Comparison of ENCODE assay signal across 8 mouse cellular contexts in the genomic region with DNA sequence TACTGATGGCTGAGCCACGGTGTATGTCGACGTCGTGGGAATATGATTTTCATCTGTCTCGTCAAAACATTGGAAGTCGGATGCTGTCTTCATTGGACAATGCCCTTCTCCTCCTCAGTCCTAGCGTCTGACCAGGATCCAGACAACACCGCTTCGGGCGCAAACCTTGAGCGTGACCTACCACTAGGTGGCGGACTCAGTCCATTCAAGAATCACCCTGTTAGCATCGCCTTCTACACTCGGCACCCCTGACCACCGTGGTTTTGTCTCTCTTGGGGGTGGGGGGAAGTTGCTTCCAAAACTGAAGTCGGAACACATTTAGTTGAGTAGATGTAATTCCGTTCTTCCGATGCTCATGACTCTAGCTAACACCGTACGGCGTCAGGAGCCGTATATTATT. TPM values are rescaled to one million over a fixed set of nuclear protein-coding genes. Genes with fewer than 3 reads are reported as not detected.
A peak's percentile ranks its signal among the peaks of the same experiment; 100 is the strongest.
DNase-seq lines count a peak whose midpoint lies in the region; ATAC-seq and TF ChIP-seq lines count a peak whose summit lies in the region.

No protein-coding gene starts in this region.

- TF ChIP-seq CTCF in liver, embryonic 14.5 days (IDR thresholded peaks at IDR 0.05; ENCODE audit: low read depth) = peak; percentile 94

- H3K4me3 ChIP-seq in forebrain, embryonic 14.5 days (ENCODE audit: low read depth, low read length) = peak overlapping the region; percentile 72
- peak overlapping the region; percentile 27 to 47 for H3K4me3 ChIP-seq in liver, embryonic 14.5 days (ENCODE audit: insufficient read depth in 1 of 2, low read depth in 2 of 2, low read length in 2 of 2)

- intact Hi-C loops in heart, postnatal 10 days (cut with DNase I) = loop anchor here (1.0 to 10.0 kb wide), 5 partner anchors 641 to 1365 kb away; no protein-coding TSS in a partner anchor

- no peaks in the 10 kb centered on the region for H3K36me3 ChIP-seq in forebrain, embryonic 14.5 days (ENCODE audit: control insufficient read depth, insufficient read depth, low read length)
- H3K36me3 ChIP-seq in liver, embryonic 14.5 days (replicated peaks; ENCODE audit: control insufficient read depth, insufficient read depth, low read depth) = no peaks in the 10 kb centered on the region
- peaks cover 2% of the 10 kb centered on the region; the same call in 1 of the 2 replicates for H3K36me3 ChIP-seq in splenic B cell, adult 2 months (ENCODE audit: control insufficient read depth, insufficient read depth, low read length, poor library complexity, severe bottlenecking)

- H3K9me3 ChIP-seq in forebrain, embryonic 14.5 days (replicated peaks; ENCODE audit: control insufficient read depth, low read length) = no peaks in the 10 kb centered on the region
- no peaks in the 10 kb centered on the region for H3K9me3 ChIP-seq in liver, embryonic 14.5 days (ENCODE audit: control insufficient read depth, low read length)

- H3K9ac ChIP-seq in forebrain, embryonic 14.5 days (ENCODE audit: low read length) = peak overlapping the region; percentile 52
- H3K9ac ChIP-seq in liver, embryonic 14.5 days (replicated peaks) = no peak overlapping the region

- peak; percentile 38 for ATAC-seq in cerebellum, adult (ENCODE audit: insufficient number of reproducible peaks, low FRiP score, low TSS enrichment)
- peak; percentile 43 for ATAC-seq in forebrain, embryonic 14.5 days
- ATAC-seq in liver, embryonic 14.5 days (ENCODE audit: insufficient read depth) = no peak

- H3K4me1 ChIP-seq in forebrain, embryonic 14.5 days (ENCODE audit: control insufficient read depth, insufficient read depth, low read length) = peaks cover 29% of the 10 kb centered on the region
- H3K4me1 ChIP-seq in liver, embryonic 14.5 days (replicated peaks; ENCODE audit: control insufficient read depth in 2 of 2, insufficient read depth in 2 of 2, low read length in 1 of 2) = peaks cover 0 to 6% of the 10 kb centered on the region in 2 experiments; a peak in 2 of 4 replicates

- under 1% methylated on average over 22 of the region's 22 CpGs for WGBS in forebrain, embryonic 14.5 days
- under 1% methylated on average over 22 of the region's 22 CpGs for WGBS in liver, embryonic 14.5 days (ENCODE audit: insufficient replicate concordance)

- DNase-seq in CD8-positive naive resting alpha-beta T cell, adult 2 months (ENCODE audit: low read depth in 2 of 2, low spot score in 2 of 2) = peak; percentile 79 to 84
- peak; percentile 89 for DNase-seq in forebrain, embryonic 14.5 days (ENCODE audit: low spot score)
- peak; percentile 95 to 96 for DNase-seq in heart, postnatal 10 days
- DNase-seq in kidney, postnatal 36 days = peak; percentile 93 to 95
- DNase-seq in liver, embryonic 14.5 days (ENCODE audit: low read depth in 3 of 3, low spot score in 3 of 3) = peak; percentile 41 to 50 (median 49)
- DNase-seq in natural killer cell, adult 2 months (ENCODE audit: low spot score in 2 of 2) = peak; percentile 84 to 87
- DNase-seq in splenic B cell, adult 2 months (ENCODE audit: low read depth, low spot score) = peak; percentile 92

- no peak for TF ChIP-seq EP300 in liver, embryonic 14.5 days (IDR thresholded peaks at IDR 0.05; ENCODE audit: low read depth)

- no peak overlapping the region for H3K27ac ChIP-seq in forebrain, embryonic 14.5 days (ENCODE audit: low read depth, low read length)
- no peak overlapping the region for H3K27ac ChIP-seq in liver, embryonic 14.5 days

- H3K27me3 ChIP-seq in forebrain, embryonic 14.5 days (replicated peaks; ENCODE audit: control insufficient read depth, insufficient read depth, low read length) = peaks cover 29% of the 10 kb centered on the region
- H3K27me3 ChIP-seq in liver, embryonic 14.5 days (ENCODE audit: control insufficient read depth, insufficient read depth, low read length) = peaks cover 87% of the 10 kb centered on the region
- H3K27me3 ChIP-seq in splenic B cell, adult 2 months (ENCODE audit: control insufficient read depth, insufficient read depth, low read length, poor library complexity, severe bottlenecking) = no peaks in the 10 kb centered on the region; the same call in 1 of the 2 replicates

- peak overlapping the region; percentile 88 for H3K4me2 ChIP-seq in forebrain, embryonic 14.5 days (ENCODE audit: low read length)
- peak overlapping the region; percentile 50 for H3K4me2 ChIP-seq in liver, embryonic 14.5 days (ENCODE audit: low read depth)

RNA-seq across cellular contexts. Expression of a gene that starts 4.1 kb away (rescaled TPM):
- not detected in 2 replicates for polyA plus RNA-seq in forebrain, embryonic 14.5 days (2014; fragmentation: Nextera tagmentation; extraction: Ambion mirVana)
- total RNA-seq in heart, postnatal 10 days (2021) = not detected
- polyA plus RNA-seq in liver, embryonic 14.5 days (2012; rRNA removed) = not detected in 2 replicates
- polyA plus RNA-seq in liver, embryonic 14.5 days (2014; fragmentation: Nextera tagmentation; extraction: Ambion mirVana) = not detected in 2 replicates

RNA-seq across cellular contexts. Expression of a gene that starts 4.5 kb away (rescaled TPM):
- 1.3 and 1.7 TPM in 2 replicates for polyA plus RNA-seq in forebrain, embryonic 14.5 days (2014; fragmentation: Nextera tagmentation; extraction: Ambion mirVana)
- total RNA-seq in heart, postnatal 10 days (2021) = 1 to 10 TPM; 4.8 to 9.4 TPM
- 0.56 and 0.63 TPM in 2 replicates for polyA plus RNA-seq in liver, embryonic 14.5 days (2012; rRNA removed)
- polyA plus RNA-seq in liver, embryonic 14.5 days (2014; fragmentation: Nextera tagmentation; extraction: Ambion mirVana) = 0.15 and 0.19 TPM in 2 replicates

RNA-seq across cellular contexts. Expression of a gene that starts 52.0 kb away (rescaled TPM):
- polyA plus RNA-seq in forebrain, embryonic 14.5 days (2014; fragmentation: Nextera tagmentation; extraction: Ambion mirVana) = not detected in 2 replicates
- total RNA-seq in heart, postnatal 10 days (2021) = not detected
- polyA plus RNA-seq in liver, embryonic 14.5 days (2012; rRNA removed) = not detected in 2 replicates
- not detected in 2 replicates for polyA plus RNA-seq in liver, embryonic 14.5 days (2014; fragmentation: Nextera tagmentation; extraction: Ambion mirVana)
